Mouse (Mus musculus): ENCODE results near the gene Kcnt2. TPM values are rescaled to one million over a fixed set of nuclear protein-coding genes. Genes with fewer than 3 reads are reported as not detected.

Gene Kcnt2
- total and polyA plus RNA-seq, 2 experiments from 2014 or later = 2.7 to 5.4 TPM

DNA sequence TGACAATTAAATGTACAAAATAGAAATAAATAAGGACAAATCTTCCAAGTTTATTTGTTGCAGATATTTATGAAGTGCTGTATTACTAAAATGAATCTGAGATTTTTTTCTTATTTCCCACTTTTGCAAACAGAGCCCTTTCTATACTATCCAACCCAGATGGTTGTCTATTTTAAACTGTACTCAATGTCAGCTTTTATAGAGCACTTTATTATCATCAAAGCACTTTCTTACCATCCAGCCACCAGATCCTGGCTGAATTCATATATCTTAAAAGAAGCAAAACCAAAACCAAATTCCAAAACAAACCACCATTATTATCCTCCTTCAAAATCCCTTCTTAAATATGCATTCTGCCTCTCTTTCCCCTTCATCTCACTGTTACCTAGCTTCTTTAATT, 151.8 kb downstream of the Kcnt2 start:
- no peaks in the 10 kb centered on the region for H3K9me3 ChIP-seq (ENCODE audit: low read length)
- no peak overlapping the region for H3K9ac ChIP-seq (replicated peaks; ENCODE audit: low read length)
- H3K4me2 ChIP-seq (ENCODE audit: low read depth, low read length) = no peak overlapping the region
- no peak overlapping the region for H3K27ac ChIP-seq
- no peaks in the 10 kb centered on the region for H3K36me3 ChIP-seq (ENCODE audit: insufficient read depth, low read length)
- TF ChIP-seq CTCF (IDR thresholded peaks at IDR 0.05; ENCODE audit: low read depth) = no peak
- no peak overlapping the region for H3K4me3 ChIP-seq (ENCODE audit: low read length)
- H3K27me3 ChIP-seq (ENCODE audit: insufficient read depth, low read length) = no peaks in the 10 kb centered on the region
- H3K4me1 ChIP-seq (ENCODE audit: insufficient read depth, low read length) = no peaks in the 10 kb centered on the region
- ATAC-seq = no peak
- DNase-seq (ENCODE audit: low spot score) = no peak

- DNase-seq (ENCODE audit: low spot score) = no peak
- Histone ChIP-seq H3K4me2 (ENCODE audit: low read depth, low read length) (no peak overlapping the region), H3K9ac (replicated peaks; ENCODE audit: low read length) (no peak overlapping the region), H3K27me3 (ENCODE audit: insufficient read depth, low read length) (no peaks in the 10 kb centered on the region), H3K4me3 (ENCODE audit: low read length) (no peak overlapping the region), H3K36me3 (ENCODE audit: insufficient read depth, low read length) (no peaks in the 10 kb centered on the region), H3K27ac (no peak overlapping the region), H3K9me3 (ENCODE audit: low read length) (no peaks in the 10 kb centered on the region), H3K4me1 (ENCODE audit: insufficient read depth, low read length) (no peaks in the 10 kb centered on the region)
- ATAC-seq = no peak
- TF ChIP-seq CTCF (IDR thresholded peaks at IDR 0.05; ENCODE audit: low read depth) = no peak
- 84% methylated on average over 4 of the region's 4 CpGs for WGBS
Measured at GRCm38 (mm10) chr1:140406631-140407288, 160.8 kb downstream of the Kcnt2 start.

- no peaks in the 10 kb centered on the region for H3K36me3 ChIP-seq (ENCODE audit: insufficient read depth, low read length)
- TF ChIP-seq CTCF (IDR thresholded peaks at IDR 0.05; ENCODE audit: low read depth) = no peak
- ATAC-seq (no peak), DNase-seq (ENCODE audit: low spot score) (no peak)
- H3K27me3 ChIP-seq (ENCODE audit: insufficient read depth, low read length) = no peaks in the 10 kb centered on the region
- H3K27ac ChIP-seq = no peak overlapping the region
- no peaks in the 10 kb centered on the region for H3K4me1 ChIP-seq (ENCODE audit: insufficient read depth, low read length)
- WGBS = 70% methylated on average over 1 of the region's 1 CpGs
- H3K4me2 ChIP-seq (ENCODE audit: low read depth, low read length) = no peak overlapping the region
- H3K9ac ChIP-seq (replicated peaks; ENCODE audit: low read length) = no peak overlapping the region
- no peaks in the 10 kb centered on the region for H3K9me3 ChIP-seq (ENCODE audit: low read length)
- H3K4me3 ChIP-seq (ENCODE audit: low read length) = no peak overlapping the region
Measured at GRCm38 (mm10) chr1:140415761-140416160, 169.8 kb downstream of the Kcnt2 start.

- no peak overlapping the region for H3K4me2 ChIP-seq (ENCODE audit: low read depth, low read length)
- no peaks in the 10 kb centered on the region for H3K9me3 ChIP-seq (ENCODE audit: low read length)
- DNase-seq (ENCODE audit: low spot score) = no peak
- H3K36me3 ChIP-seq (ENCODE audit: insufficient read depth, low read length) = no peaks in the 10 kb centered on the region
- no peak for TF ChIP-seq CTCF (IDR thresholded peaks at IDR 0.05; ENCODE audit: low read depth)
- H3K4me3 ChIP-seq (ENCODE audit: low read length) = no peak overlapping the region
- H3K27ac ChIP-seq = no peak overlapping the region
- H3K9ac ChIP-seq (replicated peaks; ENCODE audit: low read length) = no peak overlapping the region
- H3K27me3 ChIP-seq (ENCODE audit: insufficient read depth, low read length) = no peaks in the 10 kb centered on the region
- no peak for ATAC-seq
- H3K4me1 ChIP-seq (ENCODE audit: insufficient read depth, low read length) = no peaks in the 10 kb centered on the region
Measured at GRCm38 (mm10) chr1:140422954-140423353, 177.0 kb downstream of the Kcnt2 start.

DNA sequence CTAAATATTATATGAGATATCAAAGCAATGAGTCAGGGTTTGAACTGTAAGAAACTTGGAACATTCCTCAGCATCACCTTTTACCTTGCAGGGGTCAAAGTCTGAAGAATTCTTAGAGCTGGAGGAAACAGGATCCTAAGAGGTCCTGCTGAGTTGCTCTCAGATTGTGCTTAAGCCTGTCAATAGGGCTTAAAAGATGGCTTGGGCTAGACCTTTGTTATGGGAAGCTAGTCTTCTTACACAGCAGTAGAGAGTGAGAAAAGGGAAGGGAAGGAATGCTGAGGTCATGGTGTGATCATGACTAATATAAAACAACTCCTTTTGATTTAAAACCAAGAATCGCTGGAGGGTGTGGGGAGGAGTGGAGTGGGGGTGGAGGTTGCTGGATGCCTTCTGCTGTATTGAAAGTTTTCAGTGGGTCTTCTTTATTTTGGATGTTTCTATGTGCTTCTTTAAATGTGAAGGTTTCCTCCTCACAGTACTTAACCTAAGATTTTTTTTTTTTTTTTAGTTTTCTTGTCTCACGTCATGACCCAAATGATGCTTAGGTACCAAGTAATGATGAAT, 183.4 kb downstream of the Kcnt2 start:
- DNase-seq (ENCODE audit: low spot score) (no peak), ATAC-seq (no peak)
- 38% methylated on average over 2 of the region's 2 CpGs for WGBS
- Histone ChIP-seq H3K4me1 (ENCODE audit: insufficient read depth, low read length) (no peaks in the 10 kb centered on the region), H3K4me3 (ENCODE audit: low read length) (no peak overlapping the region), H3K36me3 (ENCODE audit: insufficient read depth, low read length) (no peaks in the 10 kb centered on the region), H3K27ac (no peak overlapping the region), H3K9ac (replicated peaks; ENCODE audit: low read length) (no peak overlapping the region), H3K27me3 (ENCODE audit: insufficient read depth, low read length) (no peaks in the 10 kb centered on the region), H3K9me3 (ENCODE audit: low read length) (no peaks in the 10 kb centered on the region), H3K4me2 (ENCODE audit: low read depth, low read length) (no peak overlapping the region)
- TF ChIP-seq CTCF (IDR thresholded peaks at IDR 0.05; ENCODE audit: low read depth) = no peak

- no peak overlapping the region for H3K4me3 ChIP-seq (ENCODE audit: low read length)
- 76% methylated on average over 1 of the region's 1 CpGs for WGBS
- no peak for TF ChIP-seq CTCF (IDR thresholded peaks at IDR 0.05; ENCODE audit: low read depth)
- no peak overlapping the region for H3K27ac ChIP-seq
- no peaks in the 10 kb centered on the region for H3K36me3 ChIP-seq (ENCODE audit: insufficient read depth, low read length)
- ATAC-seq (no peak), DNase-seq (ENCODE audit: low spot score) (no peak)
- H3K9ac ChIP-seq (replicated peaks; ENCODE audit: low read length) = no peak overlapping the region
- H3K27me3 ChIP-seq (ENCODE audit: insufficient read depth, low read length) = no peaks in the 10 kb centered on the region
- no peaks in the 10 kb centered on the region for H3K4me1 ChIP-seq (ENCODE audit: insufficient read depth, low read length)
- no peaks in the 10 kb centered on the region for H3K9me3 ChIP-seq (ENCODE audit: low read length)
- H3K4me2 ChIP-seq (ENCODE audit: low read depth, low read length) = no peak overlapping the region
Measured at GRCm38 (mm10) chr1:140432039-140432438, 186.1 kb downstream of the Kcnt2 start.

DNA sequence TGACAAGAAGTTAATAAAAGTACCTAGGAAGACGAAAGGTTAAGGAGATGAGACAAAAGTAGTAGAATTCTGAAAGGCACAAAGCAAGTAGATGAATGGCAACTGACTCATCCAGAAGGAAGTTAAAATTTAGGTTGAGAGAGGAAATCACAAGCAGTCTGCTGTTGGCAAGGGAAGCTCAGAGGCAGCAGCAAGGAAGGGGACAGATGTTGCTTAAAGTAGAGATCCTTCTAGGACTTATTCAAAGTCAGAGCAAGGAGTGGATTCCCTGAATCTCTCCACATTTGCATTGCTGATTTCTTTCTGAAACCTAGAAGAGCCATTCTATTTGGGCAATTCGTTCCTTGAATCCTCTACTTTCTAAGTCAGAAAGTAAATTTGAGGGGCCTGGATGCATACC, 188.8 kb downstream of the Kcnt2 start:
- no peak overlapping the region for H3K4me2 ChIP-seq (ENCODE audit: low read depth, low read length)
- no peak for TF ChIP-seq CTCF (IDR thresholded peaks at IDR 0.05; ENCODE audit: low read depth)
- 80% methylated on average over 2 of the region's 2 CpGs for WGBS
- no peak overlapping the region for H3K4me3 ChIP-seq (ENCODE audit: low read length)
- no peaks in the 10 kb centered on the region for H3K36me3 ChIP-seq (ENCODE audit: insufficient read depth, low read length)
- no peaks in the 10 kb centered on the region for H3K4me1 ChIP-seq (ENCODE audit: insufficient read depth, low read length)
- no peaks in the 10 kb centered on the region for H3K9me3 ChIP-seq (ENCODE audit: low read length)
- ATAC-seq = no peak
- H3K27me3 ChIP-seq (ENCODE audit: insufficient read depth, low read length) = no peaks in the 10 kb centered on the region
- no peak for DNase-seq (ENCODE audit: low spot score)
- no peak overlapping the region for H3K9ac ChIP-seq (replicated peaks; ENCODE audit: low read length)
- H3K27ac ChIP-seq = no peak overlapping the region

Measured in hindbrain, postnatal 0 days (tissue).